Mouse (Mus musculus) granulocyte monocyte progenitor cell, adult 5-6 weeks (primary cell): ENCODE results near the gene Ankrd28. TPM values are rescaled to one million over a fixed set of nuclear protein-coding genes. Genes with fewer than 3 reads are reported as not detected.
"Not testable (repeated sequence)": the region's sequence is repeated elsewhere in the genome, so short reads cannot be mapped to it uniquely, and the experiment has no call there.

ENCODE experiments used
- ATAC-seq: replicated peaks from 2 replicates; pipeline ENCODE4 v1.8.0; 2016; ENCODE audit warnings: mild to moderate bottlenecking, moderate TSS enrichment, inconsistent platforms; ENCODE audit not compliant: poor library complexity, severe bottlenecking
- total RNA-seq, 2 experiments: library from RNA; stranded (forward) in 1 of 2; stranded (reverse) in 1 of 2; fragments of 200-712, 200-1000 nt in 1 of 2; fragments of >200 nt in 1 of 2; fragmentation: Nextera tagmentation in 1 of 2; gene quantifications; 2 replicates each; pipeline ENCODE4 v1.2.3; 2014 to 2017

Gene Ankrd28
- total RNA-seq, 2 experiments from 2014 or later, result 153 to 197 TPM

GRCm38 (mm10) chr14:31794776-31795126, 35.7 kb downstream of the Ankrd28 start:
- no peak for ATAC-seq

- 0 out of 2 replicates have a peak, but pooled peaks have one; percentile 27 for ATAC-seq
Observed at GRCm38 (mm10) chr14:31793979-31794775, 36.3 kb downstream of the Ankrd28 start.

GRCm38 (mm10) chr14:31790797-31791196, 39.7 kb downstream of the Ankrd28 start:
- ATAC-seq, result no peak; the same call in 1 of the 2 replicates

- ATAC-seq, result no peak
Observed at GRCm38 (mm10) chr14:31786906-31787305, 43.5 kb downstream of the Ankrd28 start.

- peak; percentile 46 for ATAC-seq
Observed at GRCm38 (mm10) chr14:31785681-31786080, 44.8 kb downstream of the Ankrd28 start.

GRCm38 (mm10) chr14:31784975-31785374, 45.5 kb downstream of the Ankrd28 start:
- no peak for ATAC-seq

- peak; percentile 92 for ATAC-seq
Observed at GRCm38 (mm10) chr14:31781309-31782049, 49.0 kb downstream of the Ankrd28 start.

- peak; percentile 18; the same call in 1 of the 2 replicates for ATAC-seq
Observed at GRCm38 (mm10) chr14:31780412-31781233, 49.8 kb downstream of the Ankrd28 start.

- ATAC-seq, result no peak
Observed at GRCm38 (mm10) chr14:31773518-31773917, 56.9 kb downstream of the Ankrd28 start.

- ATAC-seq, result no peak
Observed at GRCm38 (mm10) chr14:31772251-31772650, 58.2 kb downstream of the Ankrd28 start.

GRCm38 (mm10) chr14:31768531-31768930, 61.9 kb downstream of the Ankrd28 start:
- ATAC-seq, result no peak

GRCm38 (mm10) chr14:31764083-31764482, 66.4 kb downstream of the Ankrd28 start:
- no peak for ATAC-seq

GRCm38 (mm10) chr14:31761727-31762126, 68.7 kb downstream of the Ankrd28 start:
- ATAC-seq, result peak; percentile 100

- no peak for ATAC-seq
Observed at GRCm38 (mm10) chr14:31759195-31759594, 71.3 kb downstream of the Ankrd28 start.

- ATAC-seq, result not testable (repeated sequence)
Observed at GRCm38 (mm10) chr14:31758410-31758809, 72.0 kb downstream of the Ankrd28 start.

- ATAC-seq, result no peak
Observed at GRCm38 (mm10) chr14:31748239-31748873, 82.1 kb downstream of the Ankrd28 start.

GRCm38 (mm10) chr14:31742523-31742922, 87.9 kb downstream of the Ankrd28 start:
- no peak for ATAC-seq

GRCm38 (mm10) chr14:31734811-31735210, 95.6 kb downstream of the Ankrd28 start:
- ATAC-seq, result no peak

- ATAC-seq, result no peak
Observed at GRCm38 (mm10) chr14:31727522-31727921, 102.9 kb downstream of the Ankrd28 start.

- no peak for ATAC-seq
Observed at GRCm38 (mm10) chr14:31722746-31723145, 107.7 kb downstream of the Ankrd28 start.
